Mouse (Mus musculus): ENCODE results near the gene Kcnh2.

GRCm38 (mm10) chr5:24378700-24379099, 27.3 kb upstream of the Kcnh2 start:
- TF ChIP-seq CTCF (IDR thresholded peaks at IDR 0.05) (no peak), EP300 (IDR thresholded peaks at IDR 0.05) (no peak)

All from lung, postnatal 0 days (tissue).